Mouse (Mus musculus) heart, embryonic 14.5 days (tissue): Measurements from ENCODE around the gene Vamp9. TPM values are rescaled to one million over a fixed set of nuclear protein-coding genes. Genes with fewer than 3 reads are reported as not detected.

Experiments
- ATAC-seq: fragments of 200-750 bp; cut with Nextera tagmentation; 2 replicates; pipeline ENCODE4 v1.8.0; 2017; ENCODE audit warnings: low read depth, moderate TSS enrichment; ENCODE audit not compliant: insufficient number of reproducible peaks, insufficient read depth, low FRiP score
- H3K27ac ChIP-seq, 2 experiments: fragments of 200-500 bp in 1 of 2; fragments of 300-500 bp in 1 of 2; sonication (generic) in 1 of 2; replicated peaks in 1 of 2; 2 replicates each; pipeline ENCODE4 v1.5.1; 2012 to 2014; ENCODE audit warnings: low read depth in 2 of 2, low read length in 2 of 2, control low read depth in 1 of 2, mild to moderate bottlenecking in 1 of 2, mixed read lengths in 1 of 2; ENCODE audit not compliant: control insufficient read depth in 1 of 2, insufficient read depth in 1 of 2
- H3K27me3 ChIP-seq: fragments of 300-500 bp; sonication (generic); 2 replicates; pipeline ENCODE4 v1.6.1; 2014; ENCODE audit warnings: mild to moderate bottlenecking, low read length, control low read depth; ENCODE audit not compliant: control insufficient read depth, insufficient read depth
- H3K36me3 ChIP-seq: fragments of 300-500 bp; sonication (generic); 2 replicates; pipeline ENCODE4 v1.6.1; 2014; ENCODE audit warnings: mild to moderate bottlenecking, control low read depth, low read length, mixed read lengths; ENCODE audit not compliant: control insufficient read depth, insufficient read depth
- H3K4me1 ChIP-seq, 2 experiments: fragments of 200-500 bp in 1 of 2; fragments of 300-500 bp in 1 of 2; sonication (generic) in 1 of 2; 2 replicates each; pipeline ENCODE4 v1.6.1; 2012 to 2014; ENCODE audit warnings: low read length in 2 of 2, control low read depth in 1 of 2, mixed read lengths in 1 of 2; ENCODE audit not compliant: control insufficient read depth in 2 of 2, insufficient read depth in 2 of 2
- H3K4me2 ChIP-seq: fragments of 300-500 bp; sonication (generic); 2 replicates; pipeline ENCODE4 v1.6.1; 2014; ENCODE audit warnings: mild to moderate bottlenecking, low read length
- H3K4me3 ChIP-seq, 2 experiments: fragments of 200-500 bp in 1 of 2; fragments of 300-500 bp in 1 of 2; sonication (generic) in 1 of 2; 2 replicates each; pipeline ENCODE4 v1.5.1; 2012 to 2014; ENCODE audit warnings: low read length in 2 of 2, mild to moderate bottlenecking in 2 of 2, control low read depth in 1 of 2, low read depth in 1 of 2, moderate library complexity in 1 of 2; ENCODE audit not compliant: control insufficient read depth in 1 of 2, insufficient read depth in 1 of 2
- H3K9ac ChIP-seq: fragments of 300-500 bp; sonication (generic); 2 replicates; pipeline ENCODE4 v1.6.1; 2014; ENCODE audit warnings: mild to moderate bottlenecking, low read length
- H3K9me3 ChIP-seq: fragments of 300-500 bp; sonication (generic); 2 replicates; pipeline ENCODE4 v1.6.1; 2016; ENCODE audit warnings: low read length, control low read depth; ENCODE audit not compliant: control insufficient read depth
- WGBS: fragments of 180-500 bp; shearing (Covaris S2); extraction: QIAGEN DNeasy Blood & Tissue Kit; methylation state at CpG from one replicate; pipeline ENCODE4 v1.1.7; 2014; 5-methylcytosine and 5-hydroxymethylcytosine counted together
- polyA plus RNA-seq: library from polyadenylated mRNA; unstranded; fragments of >200 nt; fragmentation: Nextera tagmentation; extraction: Ambion mirVana; gene quantifications from 2 replicates; pipeline ENCODE4 v1.2.1, GENCODE M21; 2014

Vamp9 gene
- polyA plus RNA-seq, 1 experiment from 2014 or later = 0.96 TPM

DNA sequence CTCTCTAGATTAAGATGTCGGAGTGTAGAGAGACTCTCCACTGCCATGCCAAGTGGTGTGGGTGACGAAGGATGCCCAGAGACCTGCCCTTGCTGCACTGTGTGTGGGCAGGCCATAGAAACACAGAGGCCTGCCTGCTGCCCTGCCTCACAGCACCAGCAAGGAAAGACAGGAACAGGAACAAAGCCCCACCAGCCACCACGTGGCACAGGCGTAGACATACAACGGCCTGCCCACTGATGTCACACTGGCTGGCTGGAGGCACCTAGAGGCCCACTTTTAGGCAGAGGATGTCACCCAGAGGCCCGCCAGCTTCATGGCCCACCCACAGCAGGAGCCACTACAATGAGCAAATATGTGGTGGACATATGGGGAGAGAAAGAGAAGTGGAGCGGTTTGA lies 94.0 kb downstream of the Vamp9 start:
- Histone ChIP-seq H3K4me2 (no peak overlapping the region), H3K27me3 (no peaks in the 10 kb centered on the region), H3K4me3 (no peak overlapping the region), H3K9me3 (0 out of 2 replicates have a peak, but pooled peaks cover 3% of the 10 kb centered on the region), H3K9ac (no peak overlapping the region), H3K4me1 (peaks cover 0 to 3% of the 10 kb centered on the region in 2 experiments; a peak in 2 of 4 replicates), H3K27ac (no peak overlapping the region), H3K36me3 (no peaks in the 10 kb centered on the region)
- 69% methylated on average over 7 of the region's 7 CpGs for WGBS
- no peak for ATAC-seq

- no peaks in the 10 kb centered on the region for H3K27me3 ChIP-seq
- no peak overlapping the region for H3K4me2 ChIP-seq
Measured at GRCm38 (mm10) chr5:100000500-100000899, 94.4 kb downstream of the Vamp9 start.

More at GRCm38 (mm10) chr5:100000500-100000899, 94.4 kb downstream of the Vamp9 start:
- H3K4me3 ChIP-seq = no peak overlapping the region
- peaks cover 4 to 7% of the 10 kb centered on the region in 2 experiments for H3K4me1 ChIP-seq
- 0 out of 2 replicates have a peak, but pooled peaks cover 3% of the 10 kb centered on the region for H3K9me3 ChIP-seq
- WGBS = 34% methylated on average over 8 of the region's 8 CpGs
- no peaks in the 10 kb centered on the region for H3K36me3 ChIP-seq
- H3K27ac ChIP-seq = no peak overlapping the region
- no peak overlapping the region for H3K9ac ChIP-seq
- ATAC-seq = no peak

Other genes starting within 250 kb of the Vamp9 start
- gene Rasgef1b, start 177.2 kb upstream of the Vamp9 start, polyA plus RNA-seq = 42.4 and 45.9 TPM in 2 replicates
- gene Hnrnpd, start 72.7 kb downstream of the Vamp9 start, polyA plus RNA-seq = 83.0 and 95.2 TPM in 2 replicates
- gene 4930524J08Rik, start 72.8 kb downstream of the Vamp9 start, polyA plus RNA-seq = 1.8 and 1.9 TPM in 2 replicates
- gene Hnrnpdl, start 133.4 kb downstream of the Vamp9 start, polyA plus RNA-seq = 95.1 and 97.3 TPM in 2 replicates
- gene Enoph1, start 133.7 kb downstream of the Vamp9 start, polyA plus RNA-seq = 24.3 and 24.5 TPM in 2 replicates